Mouse (Mus musculus): ENCODE data around the gene Gapdh. TPM values are rescaled to one million over a fixed set of nuclear protein-coding genes. Genes with fewer than 3 reads are reported as not detected.
A peak's percentile ranks its signal among the peaks of the same experiment; 100 is the strongest.

The Gapdh gene
- polyA plus RNA-seq, 1 experiment from 2014 or later = 1,954 TPM

DNA sequence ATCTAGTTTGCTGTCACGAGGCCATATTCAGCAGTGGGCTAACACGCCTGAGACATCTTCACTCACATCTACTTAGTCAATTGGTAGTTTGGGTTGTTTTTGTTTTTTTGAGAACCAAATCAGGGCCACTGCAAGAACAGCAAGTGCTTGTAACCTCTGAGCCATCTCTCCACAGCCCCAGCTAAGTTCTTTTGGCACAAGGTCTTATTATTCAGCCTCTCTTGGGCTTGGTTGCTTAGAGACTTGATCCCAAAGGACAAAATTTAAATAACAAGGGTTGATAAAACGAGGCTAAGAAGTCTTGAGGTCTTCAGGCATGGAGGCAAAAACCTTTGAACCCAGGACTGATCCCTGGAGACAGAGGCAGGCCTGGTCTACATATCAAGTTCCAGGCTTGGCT lies 30.0 kb upstream of the Gapdh start:
- 73% methylated on average over 3 of the region's 3 CpGs for WGBS
- no peak overlapping the region for H3K27ac ChIP-seq (ENCODE audit: low read depth)
- DNase-seq (no peak), ATAC-seq (ENCODE audit: insufficient read depth) (no peak)
- H3K4me1 ChIP-seq (ENCODE audit: insufficient read depth) = 0 out of 2 replicates have a peak, but pooled peaks cover 3% of the 10 kb centered on the region
- H3K36me3 ChIP-seq (ENCODE audit: insufficient read depth) = peaks cover 23% of the 10 kb centered on the region
- H3K9ac ChIP-seq = no peak overlapping the region
- H3K4me2 ChIP-seq = no peak overlapping the region
- H3K27me3 ChIP-seq (ENCODE audit: insufficient read depth, low read length) = no peaks in the 10 kb centered on the region
- no peak for TF ChIP-seq CTCF (IDR thresholded peaks at IDR 0.05; ENCODE audit: low read depth)
- H3K9me3 ChIP-seq (ENCODE audit: low read depth, low read length) = no peaks in the 10 kb centered on the region
- no peak overlapping the region for H3K4me3 ChIP-seq (ENCODE audit: low read depth, low read length)

DNA sequence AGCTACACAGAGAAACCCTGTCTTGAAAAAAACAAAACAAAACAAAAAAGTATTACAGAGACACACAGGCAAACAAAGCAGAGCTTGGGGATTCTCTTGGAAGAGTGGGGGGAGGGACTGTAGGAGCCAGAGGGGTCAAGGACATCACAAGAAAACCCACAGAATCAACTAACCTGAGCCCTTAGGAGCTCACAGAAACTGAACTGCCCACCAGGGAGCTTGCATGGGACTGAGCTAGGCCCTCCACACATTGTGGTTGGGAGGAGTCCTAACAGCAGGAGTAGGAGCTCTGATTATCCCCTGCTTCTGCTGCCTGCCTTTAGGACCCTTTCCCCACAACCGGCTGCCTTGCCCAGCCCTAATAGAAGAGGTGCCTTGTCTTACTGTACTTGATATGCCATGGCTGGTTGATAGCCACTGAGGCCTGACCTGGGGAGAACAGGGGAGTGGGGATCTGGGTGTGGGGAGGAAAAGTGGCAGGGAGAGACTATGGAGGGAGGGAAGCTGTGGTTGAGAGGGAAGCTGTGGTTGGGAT lies 29.3 kb upstream of the Gapdh start:
- 38% methylated on average over 1 of the region's 1 CpGs for WGBS

DNA sequence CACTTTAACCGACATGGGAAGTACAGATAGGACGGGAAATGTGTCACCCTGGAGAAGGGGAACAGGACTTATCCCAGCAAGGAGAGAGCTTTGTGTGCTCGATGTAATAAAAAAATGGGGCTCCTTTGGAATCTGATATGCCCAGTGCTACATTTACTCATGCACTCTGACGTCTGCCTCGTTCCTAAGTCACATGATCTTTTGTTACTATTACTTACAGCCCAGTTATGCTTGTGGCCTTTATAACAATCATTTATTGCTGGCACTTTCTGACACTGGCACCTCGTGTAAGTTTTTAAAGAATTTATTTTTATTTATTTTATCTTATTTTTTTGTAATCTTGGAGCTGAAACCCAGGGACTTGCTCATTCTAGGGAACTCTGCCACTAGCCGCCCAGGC lies 27.1 kb upstream of the Gapdh start:
- H3K4me3 ChIP-seq (ENCODE audit: low read depth, low read length) = peak overlapping the region; percentile 71
- no peaks in the 10 kb centered on the region for H3K9me3 ChIP-seq (ENCODE audit: low read depth, low read length)
- H3K9ac ChIP-seq = no peak overlapping the region; the same call in 1 of the 2 replicates
- H3K27me3 ChIP-seq (ENCODE audit: insufficient read depth, low read length) = no peaks in the 10 kb centered on the region
- DNase-seq = no peak
- 59% methylated on average over 7 of the region's 7 CpGs for WGBS
- no peak overlapping the region for H3K27ac ChIP-seq (ENCODE audit: low read depth)
- H3K36me3 ChIP-seq (ENCODE audit: insufficient read depth) = peaks cover 37% of the 10 kb centered on the region
- no peak for ATAC-seq (ENCODE audit: insufficient read depth)
- TF ChIP-seq CTCF (IDR thresholded peaks at IDR 0.05; ENCODE audit: low read depth) = no peak
- peak overlapping the region; percentile 78 for H3K4me2 ChIP-seq
- peaks cover 6% of the 10 kb centered on the region; the same call in 1 of the 2 replicates for H3K4me1 ChIP-seq (ENCODE audit: insufficient read depth)

More for the DNA sequence above, 29.3 kb upstream of the Gapdh start:
- Histone ChIP-seq H3K27ac (ENCODE audit: low read depth) (no peak overlapping the region), H3K4me2 (no peak overlapping the region), H3K4me3 (ENCODE audit: low read depth, low read length) (no peak overlapping the region), H3K36me3 (ENCODE audit: insufficient read depth) (peaks cover 23% of the 10 kb centered on the region), H3K4me1 (ENCODE audit: insufficient read depth) (0 out of 2 replicates have a peak, but pooled peaks cover 3% of the 10 kb centered on the region), H3K9me3 (ENCODE audit: low read depth, low read length) (no peaks in the 10 kb centered on the region), H3K9ac (no peak overlapping the region), H3K27me3 (ENCODE audit: insufficient read depth, low read length) (no peaks in the 10 kb centered on the region)
- DNase-seq (no peak), ATAC-seq (ENCODE audit: insufficient read depth) (no peak)
- no peak for TF ChIP-seq CTCF (IDR thresholded peaks at IDR 0.05; ENCODE audit: low read depth)

DNA sequence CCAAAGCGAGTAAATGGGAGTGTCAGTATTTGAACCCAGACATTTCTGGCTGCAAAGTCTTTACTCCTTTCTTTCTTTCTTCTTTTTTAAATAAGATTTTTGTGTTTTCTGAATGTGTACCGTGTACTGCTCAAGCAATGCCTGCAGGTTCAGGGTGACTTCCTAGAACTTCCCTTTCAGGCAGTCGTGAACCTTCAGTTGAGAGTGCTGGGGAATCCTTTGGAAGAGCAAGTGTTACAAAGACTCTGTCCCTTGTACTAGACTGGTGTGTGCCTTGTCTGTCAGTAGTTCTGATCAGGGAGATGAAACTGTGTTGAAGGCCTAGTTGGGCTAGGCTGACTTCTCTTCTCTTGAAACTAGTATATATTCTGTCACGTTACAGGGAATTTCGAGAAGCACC lies 26.6 kb upstream of the Gapdh start:
- peak overlapping the region; percentile 71 for H3K4me3 ChIP-seq (ENCODE audit: low read depth, low read length)
- no peak for DNase-seq
- TF ChIP-seq CTCF (IDR thresholded peaks at IDR 0.05; ENCODE audit: low read depth) = no peak
- peak overlapping the region; percentile 78 for H3K4me2 ChIP-seq
- peaks cover 42% of the 10 kb centered on the region for H3K36me3 ChIP-seq (ENCODE audit: insufficient read depth)
- WGBS = 31% methylated on average over 5 of the region's 5 CpGs
- peak overlapping the region; percentile 84 for H3K9ac ChIP-seq
- no peaks in the 10 kb centered on the region for H3K9me3 ChIP-seq (ENCODE audit: low read depth, low read length)
- H3K27ac ChIP-seq (ENCODE audit: low read depth) = peak overlapping the region; percentile 100
- peaks cover 6% of the 10 kb centered on the region; the same call in 1 of the 2 replicates for H3K4me1 ChIP-seq (ENCODE audit: insufficient read depth)
- no peaks in the 10 kb centered on the region for H3K27me3 ChIP-seq (ENCODE audit: insufficient read depth, low read length)
- no peak for ATAC-seq (ENCODE audit: insufficient read depth)

DNA sequence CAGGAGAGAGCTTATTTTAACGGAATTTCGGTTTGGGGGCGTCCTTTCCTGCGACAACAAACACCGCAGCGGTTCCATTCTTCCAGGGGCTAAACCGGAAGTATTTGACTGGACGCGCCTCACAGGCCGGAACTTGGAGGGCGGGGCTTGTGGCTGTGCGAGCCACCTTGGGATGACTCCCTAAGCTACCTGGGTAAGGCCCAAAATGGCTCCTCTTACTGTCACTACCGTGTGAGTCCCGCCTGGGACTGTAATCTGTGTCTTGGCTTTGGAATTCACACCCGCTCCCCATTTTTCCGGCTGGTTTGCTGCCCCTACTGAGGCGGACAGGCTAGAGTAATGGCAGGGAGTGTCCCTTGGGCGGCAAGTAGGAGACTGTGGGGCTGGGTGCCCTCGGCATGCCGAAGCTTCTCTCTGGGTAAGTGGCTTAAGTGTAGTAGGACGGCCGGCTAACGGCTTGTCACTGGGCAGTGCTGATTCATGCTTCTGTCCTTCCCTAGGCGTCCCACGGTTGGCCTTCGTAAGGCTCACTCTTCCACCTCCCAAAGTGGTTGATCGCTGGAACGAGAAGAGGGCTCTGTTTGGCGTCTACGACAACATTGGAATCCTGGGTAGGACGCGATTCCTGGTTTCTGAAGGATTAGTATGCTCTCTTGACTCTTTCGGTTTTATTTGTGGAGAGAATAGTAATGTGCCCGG lies 25.9 kb upstream of the Gapdh start:
- H3K27ac ChIP-seq (ENCODE audit: low read depth) = peak overlapping the region; percentile 100
- H3K4me3 ChIP-seq (ENCODE audit: low read depth, low read length) = peak overlapping the region; percentile 71
- peak; percentile 93 for ATAC-seq (ENCODE audit: insufficient read depth)
- peaks cover 6% of the 10 kb centered on the region; the same call in 1 of the 2 replicates for H3K4me1 ChIP-seq (ENCODE audit: insufficient read depth)
- no peak for TF ChIP-seq CTCF (IDR thresholded peaks at IDR 0.05; ENCODE audit: low read depth)
- H3K4me2 ChIP-seq = peak overlapping the region; percentile 78
- peak; percentile 97 for DNase-seq
- peak overlapping the region; percentile 84 for H3K9ac ChIP-seq
- H3K27me3 ChIP-seq (ENCODE audit: insufficient read depth, low read length) = no peaks in the 10 kb centered on the region
- no peaks in the 10 kb centered on the region for H3K9me3 ChIP-seq (ENCODE audit: low read depth, low read length)
- H3K36me3 ChIP-seq (ENCODE audit: insufficient read depth) = peaks cover 49% of the 10 kb centered on the region
- WGBS = under 1% methylated on average over 34 of the region's 34 CpGs

DNA sequence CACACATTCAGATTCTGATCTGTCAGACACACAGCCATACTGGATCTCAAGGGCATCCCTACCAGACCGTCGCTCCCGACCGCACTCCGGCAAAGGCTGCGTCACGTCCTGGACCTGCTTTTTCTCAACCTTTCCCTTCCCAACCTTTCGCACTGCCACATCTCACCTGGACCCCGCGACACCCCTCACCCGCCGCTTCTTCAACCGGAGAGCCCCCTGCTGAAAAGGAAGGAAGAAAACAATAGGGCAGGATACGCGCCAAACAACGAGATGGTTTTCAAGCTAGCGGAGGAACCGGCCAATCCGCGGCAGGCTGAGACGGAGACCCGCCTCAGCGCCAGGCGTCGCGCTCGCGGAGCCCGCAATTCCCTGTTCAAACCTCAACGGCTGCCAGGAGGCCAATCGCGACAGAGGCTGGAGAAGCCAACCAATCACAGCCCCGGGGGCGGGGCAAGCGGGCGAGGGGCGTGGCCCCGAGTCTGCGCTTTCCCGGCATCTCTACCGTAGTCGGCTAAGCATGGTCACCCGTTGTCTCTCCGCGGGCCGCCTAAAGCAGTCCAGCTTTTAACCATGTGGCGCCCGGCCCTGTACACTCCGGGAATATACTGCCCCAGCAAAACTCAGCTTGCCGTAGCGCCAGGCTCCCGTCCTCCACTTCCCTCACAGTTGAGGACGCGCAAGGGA lies 25.2 kb upstream of the Gapdh start, which contains the start of the genes Ncapd2 and Mrpl51:
TSS of gene Ncapd2 (minus strand) at position 370 of the 684 bp plus-strand sequence.
TSS of gene Mrpl51 (plus strand) at position 470 of the 684 bp plus-strand sequence.
- peak; percentile 96 for ATAC-seq (ENCODE audit: insufficient read depth)
- under 1% methylated on average over 54 of the region's 54 CpGs for WGBS

More for the DNA sequence above, 25.2 kb upstream of the Gapdh start, which contains the start of the genes Ncapd2 and Mrpl51:
- Histone ChIP-seq H3K9me3 (ENCODE audit: low read depth, low read length) (no peaks in the 10 kb centered on the region), H3K27me3 (ENCODE audit: insufficient read depth, low read length) (no peaks in the 10 kb centered on the region), H3K27ac (ENCODE audit: low read depth) (peak within 1 kb of the TSS; percentile 100), H3K4me3 (ENCODE audit: low read depth, low read length) (peak within 1 kb of the TSS; percentile 71), H3K4me1 (ENCODE audit: insufficient read depth) (peaks cover 6% of the 10 kb centered on the region; the same call in 1 of the 2 replicates), H3K4me2 (peak within 1 kb of the TSS; percentile 78), H3K36me3 (ENCODE audit: insufficient read depth) (peaks cover 56% of the 10 kb centered on the region), H3K9ac (peak within 1 kb of the TSS; percentile 84)
- TF ChIP-seq CTCF (IDR thresholded peaks at IDR 0.05; ENCODE audit: low read depth) = no peak; the same call in none of the 2 replicates
- peak; percentile 99 for DNase-seq
